Mouse (Mus musculus): ENCODE data around the gene Crk.

The Crk gene

DNA sequence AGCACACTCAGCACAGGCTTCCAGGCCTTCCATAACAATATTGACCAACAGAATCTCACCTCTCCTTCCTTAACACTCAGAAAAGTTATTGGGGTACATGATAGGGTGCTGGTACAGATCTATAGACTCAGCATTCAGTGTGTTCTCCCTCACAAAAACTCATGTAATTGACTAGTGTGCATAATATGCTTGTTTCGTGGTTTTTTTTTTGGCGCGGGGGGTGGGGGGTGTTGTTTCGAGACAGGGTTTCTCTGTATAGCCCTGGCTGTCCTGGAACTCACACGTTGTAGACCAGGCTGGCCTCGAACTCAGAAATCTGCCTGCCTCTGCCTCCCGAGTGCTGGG lies 59.4 kb downstream of the Crk start:
- DNase-seq (ENCODE audit: low read depth, low spot score): no peak

DNA sequence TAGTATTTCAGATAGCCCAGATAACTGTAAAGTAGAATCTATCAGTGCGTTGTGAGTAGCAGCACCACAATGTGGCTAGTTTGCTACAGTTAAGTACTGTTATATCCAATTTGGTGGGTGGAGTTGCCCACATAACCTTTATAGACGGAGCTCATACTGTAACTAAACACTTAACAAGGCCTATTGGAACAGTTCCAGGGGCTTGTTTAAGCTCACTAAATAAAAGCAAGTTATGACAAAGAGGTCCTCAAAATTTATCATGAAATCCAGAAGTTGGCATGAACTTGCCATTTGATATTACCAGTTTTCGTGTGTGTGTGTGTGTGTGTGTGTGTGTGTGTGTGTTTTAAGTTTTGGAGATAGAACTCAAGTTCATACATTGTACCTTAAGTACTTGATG lies 61.1 kb downstream of the Crk start:
- no peak for DNase-seq (ENCODE audit: low read depth, low spot score)

DNA sequence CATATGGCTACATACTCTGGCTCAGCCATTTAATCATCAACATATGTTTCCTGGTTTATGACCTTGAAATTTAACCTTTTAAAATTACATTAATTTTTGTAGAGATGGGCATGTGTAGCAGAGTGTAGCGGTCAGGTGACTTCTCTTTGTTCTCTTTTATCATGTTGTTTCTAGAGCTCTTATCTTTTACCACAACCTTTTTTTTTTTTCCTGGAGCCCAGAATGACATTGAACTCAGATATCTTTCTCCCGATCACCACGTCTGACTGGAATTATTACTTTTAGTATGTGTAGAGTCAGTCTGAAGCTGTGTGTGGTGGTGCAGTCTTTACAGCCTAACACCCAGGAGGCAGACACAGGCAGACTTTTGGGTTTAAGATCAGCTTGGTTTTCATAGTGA lies 62.6 kb downstream of the Crk start:
- DNase-seq (ENCODE audit: low read depth, low spot score): no peak

DNA sequence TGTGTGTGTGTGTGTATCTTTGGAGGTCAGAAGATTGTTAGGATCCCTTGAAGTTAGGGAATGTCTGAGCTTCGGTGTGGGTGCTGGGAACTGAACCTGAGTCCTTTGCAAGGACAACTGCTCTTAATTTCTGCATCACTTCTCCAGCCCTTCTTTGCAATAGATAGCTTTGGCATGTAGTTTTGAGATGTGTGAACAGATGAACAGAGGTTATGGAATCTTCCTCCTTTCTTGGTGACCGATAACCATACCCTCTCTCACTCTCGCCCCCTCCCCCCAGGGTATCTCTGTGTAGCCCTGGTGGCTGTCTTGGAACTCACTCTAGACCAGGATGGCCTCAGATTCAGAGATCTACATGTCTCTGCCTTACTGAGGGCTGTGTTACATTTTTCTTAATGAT lies 65.7 kb downstream of the Crk start:
- DNase-seq (ENCODE audit: low read depth, low spot score): no peak

DNA sequence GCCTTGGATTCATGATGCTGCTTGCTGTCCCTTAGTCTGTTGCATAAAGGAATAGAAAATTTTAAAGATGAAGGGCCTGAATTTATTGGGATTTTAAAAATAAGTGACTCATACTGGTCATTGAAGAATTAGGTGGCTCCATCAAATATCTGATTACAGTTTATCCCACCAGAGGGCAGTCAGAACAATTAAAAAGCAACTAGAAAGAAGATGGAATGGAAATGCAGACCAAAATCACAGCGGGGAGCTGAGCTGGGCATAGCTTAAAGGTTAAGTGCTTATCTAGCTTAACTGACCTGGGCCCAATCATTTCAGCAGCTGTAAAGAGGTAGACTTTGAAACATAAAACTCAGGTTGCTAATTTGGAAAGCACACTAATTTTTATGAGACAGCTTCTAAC lies 71.5 kb downstream of the Crk start:
- DNase-seq (ENCODE audit: low read depth, low spot score): peak; percentile 34

DNA sequence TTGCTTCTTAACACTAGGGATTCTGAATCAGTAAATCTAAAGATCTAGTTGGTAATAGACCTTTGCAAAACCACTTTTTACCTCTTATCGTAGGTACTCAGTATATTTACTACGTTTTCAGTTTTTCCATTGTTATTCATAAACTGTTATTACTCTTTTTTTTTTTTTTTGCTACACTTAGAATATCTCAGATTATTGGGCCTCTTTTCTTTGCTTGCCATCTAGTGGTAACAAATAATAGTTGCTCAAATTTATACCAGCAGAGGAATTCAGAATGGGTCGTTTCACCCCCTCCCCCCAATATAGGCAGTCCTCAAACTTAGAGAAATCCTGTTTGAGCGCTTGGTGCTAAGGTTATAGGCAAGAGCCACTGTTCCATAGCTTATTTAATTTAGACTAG lies 72.0 kb downstream of the Crk start:
- DNase-seq (ENCODE audit: low read depth, low spot score): no peak

All from brain, adult 2 months (tissue).